Comparison of ENCODE assay signal across 8 mouse cellular contexts in the genomic region with DNA sequence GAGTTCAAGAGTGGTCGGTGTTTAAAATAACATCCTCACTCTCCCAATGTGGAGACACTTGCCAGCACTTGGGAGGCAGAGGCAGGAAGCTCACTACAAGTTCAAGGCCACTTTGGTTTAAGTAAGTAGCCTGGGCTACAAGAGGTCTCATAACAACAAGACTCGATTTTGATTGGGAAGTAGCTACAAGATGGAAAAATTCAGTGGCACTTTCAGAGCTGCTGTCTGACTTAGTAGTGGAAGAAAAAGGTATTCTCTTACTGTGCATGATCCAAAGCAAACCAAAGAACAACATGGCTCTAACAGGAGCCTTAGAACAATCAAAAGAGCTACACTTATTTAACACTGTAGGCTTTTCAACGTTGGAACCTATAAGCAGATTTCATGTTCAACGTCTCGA. TPM values are rescaled to one million over a fixed set of nuclear protein-coding genes. Genes with fewer than 3 reads are reported as not detected.
A peak's percentile ranks its signal among the peaks of the same experiment; 100 is the strongest.
DNase-seq lines count a peak whose midpoint lies in the region; ATAC-seq lines count a peak whose summit lies in the region.

No protein-coding gene starts in this region.

- WGBS in kidney, embryonic 16.5 days, result 35% methylated on average over 5 of the region's 5 CpGs
- 54% methylated on average over 5 of the region's 5 CpGs for WGBS in hindbrain, embryonic 12.5 days
- WGBS in midbrain, embryonic 15.5 days, result 45% methylated on average over 5 of the region's 5 CpGs

- H3K4me2 ChIP-seq in kidney, embryonic 16.5 days (replicated peaks; ENCODE audit: low read depth, low read length), result peak overlapping the region; percentile 85
- H3K4me2 ChIP-seq in hindbrain, embryonic 12.5 days (replicated peaks), result peak overlapping the region; percentile 52
- peak overlapping the region; percentile 96 for H3K4me2 ChIP-seq in midbrain, embryonic 15.5 days

- no peak for DNase-seq in kidney, postnatal 25 days
- DNase-seq in NIH3T3 (ENCODE audit: low read depth), result peak; percentile 46
- DNase-seq in testis, postnatal 10 days (ENCODE audit: low spot score), result no peak
- DNase-seq in cerebellum, postnatal 10 days, result no peak

- peak overlapping the region; percentile 71 for H3K9ac ChIP-seq in kidney, embryonic 16.5 days (replicated peaks; ENCODE audit: low read length)
- H3K9ac ChIP-seq in hindbrain, embryonic 12.5 days, result peak overlapping the region; percentile 99; the same call in 1 of the 2 replicates
- peak overlapping the region; percentile 97; the same call in 1 of the 2 replicates for H3K9ac ChIP-seq in midbrain, embryonic 15.5 days

- peak overlapping the region; percentile 91 for H3K4me3 ChIP-seq in kidney, embryonic 16.5 days (ENCODE audit: low read length)
- peak overlapping the region; percentile 96 for H3K4me3 ChIP-seq in hindbrain, embryonic 12.5 days
- H3K4me3 ChIP-seq in midbrain, embryonic 15.5 days, result peak overlapping the region; percentile 99

- H3K4me1 ChIP-seq in kidney, embryonic 16.5 days (ENCODE audit: insufficient read depth, low read length), result 0 out of 2 replicates have a peak, but pooled peaks cover 4% of the 10 kb centered on the region
- peaks cover 12% of the 10 kb centered on the region for H3K4me1 ChIP-seq in hindbrain, embryonic 12.5 days
- peaks cover 12% of the 10 kb centered on the region for H3K4me1 ChIP-seq in midbrain, embryonic 15.5 days

- H3K9me3 ChIP-seq in kidney, embryonic 16.5 days (ENCODE audit: low read length), result no peaks in the 10 kb centered on the region
- no peaks in the 10 kb centered on the region for H3K9me3 ChIP-seq in hindbrain, embryonic 12.5 days (replicated peaks)
- H3K9me3 ChIP-seq in midbrain, embryonic 15.5 days, result no peaks in the 10 kb centered on the region

- H3K27me3 ChIP-seq in kidney, embryonic 16.5 days (ENCODE audit: insufficient read depth, low read length), result no peaks in the 10 kb centered on the region
- H3K27me3 ChIP-seq in hindbrain, embryonic 12.5 days, result no peaks in the 10 kb centered on the region
- no peaks in the 10 kb centered on the region for H3K27me3 ChIP-seq in midbrain, embryonic 15.5 days (replicated peaks)

- ATAC-seq in kidney, embryonic 16.5 days (ENCODE audit: low FRiP score, low TSS enrichment), result no peak
- no peak for ATAC-seq in hindbrain, embryonic 12.5 days (ENCODE audit: low FRiP score)
- ATAC-seq in midbrain, embryonic 15.5 days (replicated peaks), result no peak
- no peak for ATAC-seq in monocyte, adult 5-6 weeks (replicated peaks; ENCODE audit: insufficient number of reproducible peaks, low FRiP score, low TSS enrichment, poor library complexity, severe bottlenecking)

- peak overlapping the region; percentile 100 for H3K27ac ChIP-seq in kidney, embryonic 16.5 days (ENCODE audit: low read length)
- H3K27ac ChIP-seq in hindbrain, embryonic 12.5 days, result no peak overlapping the region
- H3K27ac ChIP-seq in midbrain, embryonic 15.5 days, result peak overlapping the region; percentile 99; the same call in 1 of the 2 replicates

- H3K36me3 ChIP-seq in kidney, embryonic 16.5 days (ENCODE audit: insufficient read depth, low read length), result no peaks in the 10 kb centered on the region
- no peaks in the 10 kb centered on the region for H3K36me3 ChIP-seq in hindbrain, embryonic 12.5 days
- no peaks in the 10 kb centered on the region for H3K36me3 ChIP-seq in midbrain, embryonic 15.5 days (replicated peaks)

RNA-seq across cellular contexts. Expression of a gene that starts 0.8 kb away (rescaled TPM):
- 7.5 and 8.8 TPM in 2 replicates for polyA plus RNA-seq in kidney, embryonic 16.5 days (2015; fragmentation: Nextera tagmentation; extraction: Ambion mirVana)
- polyA plus RNA-seq in hindbrain, embryonic 12.5 days (2016; fragmentation: Nextera tagmentation; extraction: Ambion mirVana), result 17.0 and 18.9 TPM in 2 replicates
- 9.5 and 9.6 TPM in 2 replicates for polyA plus RNA-seq in midbrain, embryonic 15.5 days (2015; fragmentation: Nextera tagmentation; extraction: Ambion mirVana)
- 21.2 to 37.9 TPM (median 23.5 TPM) in 3 replicates for total RNA-seq in monocyte, adult 5-6 weeks (2017)
